Mouse (Mus musculus): ENCODE data around the gene Atp5g1. TPM values are rescaled to one million over a fixed set of nuclear protein-coding genes. Genes with fewer than 3 reads are reported as not detected.

The Atp5g1 gene
- polyA plus RNA-seq, 1 experiment from 2014 or later, result 848 TPM

GRCm38 (mm10) chr11:96035133-96035532, 40.3 kb downstream of the Atp5g1 start:
- Histone ChIP-seq H3K27ac (ENCODE audit: low read depth, low read length) (no peak overlapping the region), H3K27me3 (ENCODE audit: control insufficient read depth, insufficient read depth, low read length) (no peaks in the 10 kb centered on the region), H3K4me3 (ENCODE audit: low read length) (peak overlapping the region; percentile 75), H3K36me3 (ENCODE audit: control insufficient read depth, insufficient read depth, low read length) (peaks cover 5% of the 10 kb centered on the region), H3K4me1 (ENCODE audit: control insufficient read depth, insufficient read depth, low read length) (peaks cover 4% of the 10 kb centered on the region), H3K9me3 (ENCODE audit: control insufficient read depth, low read length) (no peaks in the 10 kb centered on the region), H3K4me2 (replicated peaks; ENCODE audit: low read depth, low read length) (peak overlapping the region; percentile 80), H3K9ac (ENCODE audit: low read depth, low read length) (peak overlapping the region; percentile 70)
- ATAC-seq (ENCODE audit: low FRiP score, low TSS enrichment), result no peak
- WGBS, result 5% methylated on average over 6 of the region's 6 CpGs

GRCm38 (mm10) chr11:96034596-96035052, 40.8 kb downstream of the Atp5g1 start, which contains the start of gene Snf8:
Gene Snf8 (plus strand): TSS chr11:96034885.
- Histone ChIP-seq H3K4me1 (ENCODE audit: control insufficient read depth, insufficient read depth, low read length) (peaks cover 4% of the 10 kb centered on the region), H3K9ac (ENCODE audit: low read depth, low read length) (peak within 1 kb of the TSS; percentile 70), H3K27me3 (ENCODE audit: control insufficient read depth, insufficient read depth, low read length) (no peaks in the 10 kb centered on the region), H3K27ac (ENCODE audit: low read depth, low read length) (0 out of 2 replicates have a peak within 1 kb of the TSS, but pooled peaks have one; percentile 4), H3K36me3 (ENCODE audit: control insufficient read depth, insufficient read depth, low read length) (peaks cover 5% of the 10 kb centered on the region), H3K9me3 (ENCODE audit: control insufficient read depth, low read length) (no peaks in the 10 kb centered on the region), H3K4me2 (replicated peaks; ENCODE audit: low read depth, low read length) (peak within 1 kb of the TSS; percentile 80), H3K4me3 (ENCODE audit: low read length) (peak within 1 kb of the TSS; percentile 75)
- ATAC-seq (ENCODE audit: low FRiP score, low TSS enrichment), result peak; percentile 87
- under 1% methylated on average over 29 of the region's 29 CpGs for WGBS

GRCm38 (mm10) chr11:96034116-96034515, 41.4 kb downstream of the Atp5g1 start:
- H3K27me3 ChIP-seq (ENCODE audit: control insufficient read depth, insufficient read depth, low read length), result no peaks in the 10 kb centered on the region; the same call in 1 of the 2 replicates
- peak overlapping the region; percentile 80 for H3K4me2 ChIP-seq (replicated peaks; ENCODE audit: low read depth, low read length)
- peaks cover 2% of the 10 kb centered on the region for H3K36me3 ChIP-seq (ENCODE audit: control insufficient read depth, insufficient read depth, low read length)
- H3K4me3 ChIP-seq (ENCODE audit: low read length), result peak overlapping the region; percentile 75
- H3K9ac ChIP-seq (ENCODE audit: low read depth, low read length), result no peak overlapping the region
- whole genome bisulfite sequencing, result 49% methylated on average over 8 of the region's 8 CpGs
- H3K27ac ChIP-seq (ENCODE audit: low read depth, low read length), result no peak overlapping the region
- no peaks in the 10 kb centered on the region for H3K9me3 ChIP-seq (ENCODE audit: control insufficient read depth, low read length)
- peaks cover 4% of the 10 kb centered on the region for H3K4me1 ChIP-seq (ENCODE audit: control insufficient read depth, insufficient read depth, low read length)
- ATAC-seq (ENCODE audit: low FRiP score, low TSS enrichment), result no peak

GRCm38 (mm10) chr11:96033264-96033663, 42.2 kb downstream of the Atp5g1 start:
- WGBS, result 95% methylated on average over 2 of the region's 3 CpGs
- H3K4me3 ChIP-seq (ENCODE audit: low read length), result no peak overlapping the region
- no peak overlapping the region for H3K27ac ChIP-seq (ENCODE audit: low read depth, low read length)
- peaks cover 4% of the 10 kb centered on the region for H3K4me1 ChIP-seq (ENCODE audit: control insufficient read depth, insufficient read depth, low read length)
- H3K36me3 ChIP-seq (ENCODE audit: control insufficient read depth, insufficient read depth, low read length), result no peaks in the 10 kb centered on the region
- no peaks in the 10 kb centered on the region; the same call in 1 of the 2 replicates for H3K27me3 ChIP-seq (ENCODE audit: control insufficient read depth, insufficient read depth, low read length)
- ATAC-seq (ENCODE audit: low FRiP score, low TSS enrichment), result no peak
- H3K9ac ChIP-seq (ENCODE audit: low read depth, low read length), result no peak overlapping the region
- no peaks in the 10 kb centered on the region for H3K9me3 ChIP-seq (ENCODE audit: control insufficient read depth, low read length)
- no peak overlapping the region for H3K4me2 ChIP-seq (replicated peaks; ENCODE audit: low read depth, low read length)

GRCm38 (mm10) chr11:96031701-96032100, 43.8 kb downstream of the Atp5g1 start:
- ATAC-seq (ENCODE audit: low FRiP score, low TSS enrichment), result no peak
- no peak overlapping the region for H3K4me3 ChIP-seq (ENCODE audit: low read length)
- no peaks in the 10 kb centered on the region for H3K36me3 ChIP-seq (ENCODE audit: control insufficient read depth, insufficient read depth, low read length)
- H3K4me1 ChIP-seq (ENCODE audit: control insufficient read depth, insufficient read depth, low read length), result peaks cover 4% of the 10 kb centered on the region
- H3K27ac ChIP-seq (ENCODE audit: low read depth, low read length), result no peak overlapping the region
- no peaks in the 10 kb centered on the region; the same call in 1 of the 2 replicates for H3K27me3 ChIP-seq (ENCODE audit: control insufficient read depth, insufficient read depth, low read length)
- 77% methylated on average over 2 of the region's 2 CpGs for WGBS
- H3K9ac ChIP-seq (ENCODE audit: low read depth, low read length), result no peak overlapping the region
- no peak overlapping the region for H3K4me2 ChIP-seq (replicated peaks; ENCODE audit: low read depth, low read length)
- H3K9me3 ChIP-seq (ENCODE audit: control insufficient read depth, low read length), result no peaks in the 10 kb centered on the region

- Histone ChIP-seq H3K27ac (ENCODE audit: low read depth, low read length) (no peak overlapping the region), H3K4me1 (ENCODE audit: control insufficient read depth, insufficient read depth, low read length) (peaks cover 4% of the 10 kb centered on the region), H3K27me3 (ENCODE audit: control insufficient read depth, insufficient read depth, low read length) (no peaks in the 10 kb centered on the region; the same call in 1 of the 2 replicates), H3K4me2 (replicated peaks; ENCODE audit: low read depth, low read length) (no peak overlapping the region), H3K9ac (ENCODE audit: low read depth, low read length) (no peak overlapping the region), H3K9me3 (ENCODE audit: control insufficient read depth, low read length) (no peaks in the 10 kb centered on the region), H3K36me3 (ENCODE audit: control insufficient read depth, insufficient read depth, low read length) (no peaks in the 10 kb centered on the region), H3K4me3 (ENCODE audit: low read length) (no peak overlapping the region)
- 89% methylated on average over 3 of the region's 3 CpGs for WGBS
- no peak for ATAC-seq (ENCODE audit: low FRiP score, low TSS enrichment)
Measured at GRCm38 (mm10) chr11:96030571-96030970, 44.9 kb downstream of the Atp5g1 start.

- H3K27ac ChIP-seq (ENCODE audit: low read depth, low read length), result no peak overlapping the region
- H3K9ac ChIP-seq (ENCODE audit: low read depth, low read length), result no peak overlapping the region
- no peaks in the 10 kb centered on the region for H3K9me3 ChIP-seq (ENCODE audit: control insufficient read depth, low read length)
- no peaks in the 10 kb centered on the region for H3K36me3 ChIP-seq (ENCODE audit: control insufficient read depth, insufficient read depth, low read length)
- H3K4me1 ChIP-seq (ENCODE audit: control insufficient read depth, insufficient read depth, low read length), result no peaks in the 10 kb centered on the region
- no peak overlapping the region for H3K4me2 ChIP-seq (replicated peaks; ENCODE audit: low read depth, low read length)
- no peak for ATAC-seq (ENCODE audit: low FRiP score, low TSS enrichment)
- H3K4me3 ChIP-seq (ENCODE audit: low read length), result no peak overlapping the region
- 62% methylated on average over 5 of the region's 5 CpGs for WGBS
- H3K27me3 ChIP-seq (ENCODE audit: control insufficient read depth, insufficient read depth, low read length), result no peaks in the 10 kb centered on the region; the same call in 1 of the 2 replicates
Measured at GRCm38 (mm10) chr11:96028130-96028529, 47.3 kb downstream of the Atp5g1 start.

- no peaks in the 10 kb centered on the region for H3K36me3 ChIP-seq (ENCODE audit: control insufficient read depth, insufficient read depth, low read length)
- no peak overlapping the region for H3K4me2 ChIP-seq (replicated peaks; ENCODE audit: low read depth, low read length)
- no peak overlapping the region for H3K9ac ChIP-seq (ENCODE audit: low read depth, low read length)
- no peak overlapping the region for H3K4me3 ChIP-seq (ENCODE audit: low read length)
- H3K27ac ChIP-seq (ENCODE audit: low read depth, low read length), result no peak overlapping the region
- no peaks in the 10 kb centered on the region for H3K9me3 ChIP-seq (ENCODE audit: control insufficient read depth, low read length)
- ATAC-seq (ENCODE audit: low FRiP score, low TSS enrichment), result no peak
- H3K27me3 ChIP-seq (ENCODE audit: control insufficient read depth, insufficient read depth, low read length), result no peaks in the 10 kb centered on the region
- no peaks in the 10 kb centered on the region for H3K4me1 ChIP-seq (ENCODE audit: control insufficient read depth, insufficient read depth, low read length)
- 42% methylated on average over 4 of the region's 4 CpGs for WGBS
Measured at GRCm38 (mm10) chr11:96020622-96021021, 54.8 kb downstream of the Atp5g1 start.

Measured in kidney, embryonic 14.5 days (tissue).